Mouse (Mus musculus): Measurements from ENCODE around the gene Vmn2r83.

The Vmn2r83 gene

DNA sequence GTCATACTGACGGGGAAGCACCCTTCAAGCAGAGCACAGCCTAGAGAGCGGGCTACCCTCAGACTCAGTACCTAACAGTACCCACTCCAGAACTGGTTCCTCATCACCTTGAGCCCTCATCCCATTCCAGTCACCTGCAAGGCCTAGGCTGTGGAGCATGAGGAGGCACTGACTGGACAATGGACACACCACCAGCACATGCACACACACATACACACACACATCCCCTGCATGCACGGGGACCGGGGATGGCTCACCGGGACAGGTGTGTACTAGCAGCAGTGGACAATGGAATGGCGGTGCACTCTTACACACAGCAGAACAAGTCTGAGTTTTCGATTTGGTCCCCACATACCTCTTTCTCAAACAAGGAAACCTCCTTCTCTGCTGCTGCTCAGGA is 68.7 kb downstream of the Vmn2r83 start:
- no peak for DNase-seq (ENCODE audit: extremely low spot score, low read depth, low spot score)

DNA sequence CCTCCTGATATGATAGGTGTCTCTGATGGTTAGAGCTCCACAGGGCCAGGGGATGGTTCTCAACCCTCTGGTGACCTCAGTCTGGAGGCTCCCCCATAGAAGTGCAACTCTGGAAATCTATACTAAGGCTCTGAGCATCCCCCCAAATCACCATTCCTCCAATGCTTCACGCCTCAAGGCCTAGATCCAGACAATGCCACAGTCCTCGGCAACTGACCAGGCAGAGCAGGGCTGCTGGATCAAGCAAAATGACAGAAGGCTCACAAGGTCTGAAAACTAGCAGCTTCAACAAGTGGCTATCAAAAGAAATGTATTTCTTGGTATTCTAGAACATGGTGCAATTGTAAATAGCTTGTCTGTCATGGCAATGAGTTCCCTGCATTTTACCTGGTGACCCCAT is 69.2 kb downstream of the Vmn2r83 start:
- DNase-seq (ENCODE audit: extremely low spot score, low read depth, low spot score): no peak

DNA sequence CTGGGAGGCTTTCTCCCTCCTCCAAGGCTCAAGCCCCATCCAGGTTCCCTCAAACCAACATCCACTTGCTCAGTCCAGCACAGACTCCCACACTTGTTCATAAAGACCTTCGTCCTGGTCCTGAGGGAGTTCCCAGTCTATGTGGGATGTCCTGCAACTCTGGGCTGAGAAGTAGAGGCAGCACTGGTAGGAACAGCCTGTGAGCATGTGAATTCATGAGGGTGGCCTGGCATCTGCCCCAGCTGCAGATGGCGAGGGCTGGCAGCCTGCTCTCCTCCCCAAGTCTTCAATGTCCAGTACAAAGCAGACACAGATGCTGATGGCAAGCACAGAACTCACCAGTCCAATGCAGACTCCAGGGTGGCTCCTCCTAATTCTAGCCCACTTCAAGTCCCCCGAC is 69.8 kb downstream of the Vmn2r83 start:
- DNase-seq (ENCODE audit: extremely low spot score, low read depth, low spot score): no peak

DNA sequence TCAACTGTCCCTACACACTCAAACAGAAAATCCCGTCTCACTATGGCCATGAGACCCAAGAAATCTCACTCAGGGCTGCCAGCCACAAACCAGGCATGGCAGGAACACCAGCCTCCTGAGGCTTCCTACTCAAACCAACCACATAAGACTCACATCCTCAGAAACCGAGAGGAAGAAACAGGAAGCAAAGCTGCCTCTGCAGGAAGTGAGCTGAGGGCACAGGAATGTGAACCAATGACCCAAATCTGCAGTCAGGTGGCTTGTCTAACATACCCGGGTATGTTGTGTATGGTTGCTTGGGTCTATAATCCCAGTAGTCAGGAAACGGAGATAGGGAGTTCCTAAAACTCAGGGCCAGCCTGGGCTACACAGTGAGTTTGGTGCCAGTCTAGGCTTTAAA is 70.3 kb downstream of the Vmn2r83 start:
- no peak for DNase-seq (ENCODE audit: extremely low spot score, low read depth, low spot score)

DNA sequence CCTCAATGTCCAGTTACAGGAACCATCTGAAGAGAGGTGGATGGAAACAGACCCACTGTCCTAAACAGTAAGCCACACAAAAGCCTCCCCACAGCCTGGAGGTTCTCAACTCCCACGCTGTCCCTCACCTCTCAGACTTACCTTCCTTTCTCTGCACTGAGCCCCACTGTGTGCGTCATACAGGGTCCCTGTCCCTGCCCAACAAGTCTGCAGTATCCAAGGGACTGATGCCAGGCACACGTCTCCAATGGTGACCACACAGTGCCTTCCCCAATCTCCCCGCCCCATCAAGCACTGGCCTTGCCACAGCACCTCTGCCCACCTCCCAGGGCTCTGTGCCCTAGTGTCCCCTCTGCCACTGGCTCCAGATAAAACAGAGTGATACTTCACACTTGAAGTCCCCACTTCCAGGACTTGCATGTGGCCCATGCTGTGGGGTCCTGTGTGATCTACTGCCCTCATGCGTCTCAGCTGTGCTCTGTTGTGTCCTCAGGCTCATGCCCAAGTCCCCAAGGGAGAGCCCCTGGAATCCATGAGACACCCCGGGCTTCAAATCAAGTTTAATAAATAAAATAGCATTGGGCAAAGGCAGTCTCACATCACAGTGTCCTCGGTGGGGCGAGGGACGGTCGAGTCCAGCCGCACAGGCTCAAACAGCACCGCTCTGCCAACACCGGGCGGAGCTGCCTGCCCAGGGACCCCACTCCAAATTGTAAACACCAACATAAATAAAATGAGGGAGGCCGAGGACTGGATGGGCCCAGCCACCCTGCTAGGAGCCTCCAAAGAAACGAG is 71.4 kb downstream of the Vmn2r83 start:
- no peak for DNase-seq (ENCODE audit: extremely low spot score, low read depth, low spot score)

DNA sequence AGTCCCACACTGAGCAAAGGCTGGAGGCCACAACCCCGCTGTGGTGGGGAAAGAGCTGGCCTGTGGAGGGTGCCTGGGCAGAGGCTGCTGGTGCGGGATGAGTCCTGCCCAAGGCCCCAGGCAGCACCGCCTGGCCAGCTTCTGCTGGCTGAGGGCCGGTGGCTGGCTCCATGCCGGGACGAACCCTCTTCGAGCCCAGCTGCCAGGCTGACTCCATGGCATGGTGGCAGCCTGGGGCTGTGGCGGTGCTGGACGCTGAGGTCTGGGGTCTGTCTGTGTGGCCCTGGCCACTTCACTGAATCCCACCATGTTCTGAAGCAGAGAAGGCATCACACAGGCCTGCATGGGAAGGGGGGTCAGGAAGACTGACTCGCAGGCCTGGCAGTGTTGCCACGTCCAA is 72.2 kb downstream of the Vmn2r83 start:
- DNase-seq (ENCODE audit: extremely low spot score, low read depth, low spot score): no peak

DNA sequence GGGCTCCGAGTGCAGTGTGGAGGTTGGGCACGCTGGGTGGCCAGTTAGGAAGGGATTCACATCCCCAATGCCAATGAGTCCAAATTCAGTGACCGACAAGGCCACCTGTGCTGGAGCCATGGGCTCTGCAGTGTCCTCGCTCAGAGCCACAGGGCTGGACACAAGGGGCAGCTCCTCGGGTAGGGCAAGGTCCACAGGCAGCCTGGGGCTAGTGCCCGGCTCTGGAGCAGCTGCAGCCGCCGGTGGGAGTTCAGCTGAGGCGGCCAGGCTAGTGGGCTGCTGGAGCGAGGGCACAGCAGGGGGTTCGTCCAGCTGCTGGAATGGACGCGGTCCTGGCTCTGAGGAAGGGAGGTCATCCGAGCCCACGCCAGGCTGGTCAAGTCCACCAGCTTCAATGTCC is 73.0 kb downstream of the Vmn2r83 start:
- DNase-seq (ENCODE audit: extremely low spot score, low read depth, low spot score): no peak

DNA sequence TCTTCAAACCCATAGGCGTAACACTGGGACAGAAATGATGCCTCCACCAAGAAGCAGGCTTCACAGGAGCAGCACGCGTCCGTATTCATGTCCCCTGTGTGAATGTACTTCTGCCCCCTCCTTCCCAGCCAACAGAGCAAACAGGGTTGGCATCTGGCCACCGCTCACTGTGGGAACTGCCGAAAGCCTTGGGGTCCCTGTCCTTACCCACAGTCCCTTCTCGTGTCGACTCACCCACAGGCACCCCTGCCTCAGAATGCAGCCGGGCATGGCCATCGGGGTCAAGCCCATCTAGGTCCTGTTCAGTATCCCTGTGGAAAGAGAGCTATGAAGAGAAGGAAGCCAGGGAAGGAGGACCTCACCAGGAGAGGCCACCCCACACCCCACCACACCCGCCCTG is 73.6 kb downstream of the Vmn2r83 start:
- DNase-seq (ENCODE audit: extremely low spot score, low read depth, low spot score): no peak
